Mouse (Mus musculus) lung, embryonic 14.5 days (tissue): ENCODE measurements around the gene Celf6. TPM values are rescaled to one million over a fixed set of nuclear protein-coding genes. Genes with fewer than 3 reads are reported as not detected.

ENCODE experiments used
- ATAC-seq: fragments of 200-750 bp; cut with Nextera tagmentation; 2 replicates; pipeline ENCODE4 v1.8.0; 2017; ENCODE audit warnings: mild to moderate bottlenecking, moderate TSS enrichment, moderate library complexity; ENCODE audit not compliant: insufficient read depth
- DNase-seq: peaks from one replicate; pipeline ENCODE4 v3.0.0-alpha.2; 2015
- H3K27ac ChIP-seq: fragments of 300-500 bp; sonication (generic); 2 replicates; pipeline ENCODE4 v1.5.1; 2014; ENCODE audit warnings: low read depth, mild to moderate bottlenecking, moderate library complexity
- H3K27me3 ChIP-seq: fragments of 300-500 bp; sonication (generic); 2 replicates; pipeline ENCODE4 v1.6.1; 2014; ENCODE audit warnings: low read length, control low read depth; ENCODE audit not compliant: insufficient read depth
- H3K36me3 ChIP-seq: fragments of 300-500 bp; sonication (generic); 2 replicates; pipeline ENCODE4 v1.6.1; 2014; ENCODE audit warnings: control low read depth; ENCODE audit not compliant: insufficient read depth
- H3K4me1 ChIP-seq: fragments of 300-500 bp; sonication (generic); 2 replicates; pipeline ENCODE4 v1.6.1; 2014; ENCODE audit warnings: antibody characterized with exemption, control low read depth; ENCODE audit not compliant: insufficient read depth
- H3K4me2 ChIP-seq: fragments of 300-500 bp; sonication (generic); 2 replicates; pipeline ENCODE4 v1.6.1; 2014; ENCODE audit warnings: mild to moderate bottlenecking
- H3K4me3 ChIP-seq: fragments of 300-500 bp; sonication (generic); 2 replicates; pipeline ENCODE4 v1.5.1; 2014; ENCODE audit warnings: low read depth, low read length
- H3K9ac ChIP-seq: fragments of 300-500 bp; sonication (generic); 2 replicates; pipeline ENCODE4 v1.6.1; 2014
- H3K9me3 ChIP-seq: fragments of 300-500 bp; sonication (generic); 2 replicates; pipeline ENCODE4 v1.6.1; 2016; ENCODE audit warnings: low read depth, low read length, control low read depth
- CTCF ChIP-seq: IDR thresholded peaks from 2 replicates; pipeline ENCODE4 v1.5.1; 2016; ENCODE audit warnings: antibody characterized with exemption, low read depth
- WGBS: fragments of 180-500 bp; shearing (Covaris S2); extraction: QIAGEN DNeasy Blood & Tissue Kit; methylation state at CpG from one replicate; pipeline ENCODE4 v1.1.7; 2014; 5-methylcytosine and 5-hydroxymethylcytosine counted together
- polyA plus RNA-seq: library from polyadenylated mRNA; unstranded; fragments of >200 nt; fragmentation: Nextera tagmentation; extraction: Ambion mirVana; gene quantifications from 2 replicates; pipeline ENCODE4 v1.2.1, GENCODE M21; 2014

Celf6 gene
- polyA plus RNA-seq, 1 experiment from 2014 or later = 0.45 TPM

DNA sequence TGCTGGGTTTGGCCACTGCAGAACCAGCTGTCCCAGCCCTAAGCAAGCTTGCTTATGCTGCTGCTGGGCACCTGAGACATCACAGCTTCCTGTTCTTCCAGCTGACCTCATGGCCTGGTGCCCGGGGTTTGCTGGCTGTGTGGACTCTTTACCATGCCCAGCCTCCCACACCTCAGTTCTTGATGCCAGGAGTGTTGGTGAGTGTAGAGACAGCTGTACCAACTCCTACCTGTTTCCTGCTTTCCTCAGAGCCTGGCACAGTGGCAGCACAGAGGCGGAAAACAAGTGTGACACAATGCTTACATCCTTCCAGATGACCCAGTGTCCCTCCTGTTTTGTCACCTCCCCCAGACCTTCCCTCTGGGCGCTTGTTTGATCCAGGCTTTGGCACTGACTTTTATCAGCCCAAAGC is 26.1 kb upstream of the Celf6 start:
- no peak overlapping the region for H3K4me2 ChIP-seq
- TF ChIP-seq CTCF = no peak
- WGBS = 55% methylated on average over 3 of the region's 3 CpGs
- H3K9me3 ChIP-seq = no peaks in the 10 kb centered on the region
- no peak overlapping the region for H3K4me3 ChIP-seq
- H3K36me3 ChIP-seq = peaks cover 4% of the 10 kb centered on the region; the same call in 1 of the 2 replicates
- no peaks in the 10 kb centered on the region for H3K4me1 ChIP-seq
- H3K27me3 ChIP-seq = no peaks in the 10 kb centered on the region
- DNase-seq = no peak
- no peak for ATAC-seq
- no peak overlapping the region for H3K27ac ChIP-seq
- H3K9ac ChIP-seq = no peak overlapping the region

GRCm38 (mm10) chr9:59552610-59553009 is 25.1 kb upstream of the Celf6 start:
- ATAC-seq = no peak
- no peak overlapping the region for H3K27ac ChIP-seq

DNA sequence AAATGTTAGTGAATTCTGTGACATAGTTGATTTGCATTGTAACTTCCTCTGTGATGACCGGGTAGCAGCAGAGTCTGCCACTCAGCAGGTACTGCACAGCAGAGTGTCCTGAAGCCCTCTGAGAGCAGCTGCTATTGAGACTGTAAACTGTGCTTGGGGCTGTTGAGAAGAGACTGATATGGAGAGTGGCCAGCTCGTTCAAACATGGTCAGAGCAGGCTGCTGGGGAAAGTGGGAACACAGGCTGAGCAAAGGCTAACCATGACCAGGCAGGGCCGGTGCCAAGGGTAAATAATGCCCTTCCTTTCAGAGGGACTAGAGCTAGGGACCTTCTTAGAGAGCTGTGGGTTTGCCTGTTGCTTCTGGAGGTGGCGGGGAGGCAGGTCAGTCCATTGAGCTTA is 24.0 kb upstream of the Celf6 start:
- no peak for DNase-seq
- no peaks in the 10 kb centered on the region for H3K27me3 ChIP-seq
- no peak for TF ChIP-seq CTCF

More at GRCm38 (mm10) chr9:59552610-59553009, 25.1 kb upstream of the Celf6 start:
- no peaks in the 10 kb centered on the region for H3K27me3 ChIP-seq
- H3K4me1 ChIP-seq = no peaks in the 10 kb centered on the region
- no peak overlapping the region for H3K4me2 ChIP-seq
- no peak for TF ChIP-seq CTCF
- DNase-seq = no peak
- no peaks in the 10 kb centered on the region for H3K9me3 ChIP-seq
- H3K36me3 ChIP-seq = peaks cover 11% of the 10 kb centered on the region
- H3K9ac ChIP-seq = no peak overlapping the region
- H3K4me3 ChIP-seq = no peak overlapping the region
- 84% methylated on average over 5 of the region's 5 CpGs for WGBS

GRCm38 (mm10) chr9:59565600-59565999 is 12.1 kb upstream of the Celf6 start:
- no peak for ATAC-seq

More for the DNA sequence above, 24.0 kb upstream of the Celf6 start:
- WGBS = 77% methylated on average over 4 of the region's 4 CpGs
- ATAC-seq = no peak
- Histone ChIP-seq H3K4me3 (no peak overlapping the region), H3K4me2 (no peak overlapping the region), H3K9me3 (no peaks in the 10 kb centered on the region), H3K4me1 (no peaks in the 10 kb centered on the region), H3K36me3 (peaks cover 17% of the 10 kb centered on the region), H3K9ac (no peak overlapping the region), H3K27ac (no peak overlapping the region)

GRCm38 (mm10) chr9:59567111-59567510 is 10.6 kb upstream of the Celf6 start:
- no peak overlapping the region for H3K27ac ChIP-seq
- peak; percentile 84; the same call in 1 of the 2 replicates for ATAC-seq
- peaks cover 31% of the 10 kb centered on the region for H3K36me3 ChIP-seq
- peak; percentile 85 for TF ChIP-seq CTCF
- H3K9ac ChIP-seq = no peak overlapping the region
- 31% methylated on average over 6 of the region's 6 CpGs for WGBS
- H3K9me3 ChIP-seq = no peaks in the 10 kb centered on the region
- H3K4me2 ChIP-seq = no peak overlapping the region
- H3K27me3 ChIP-seq = no peaks in the 10 kb centered on the region
- no peak overlapping the region for H3K4me3 ChIP-seq
- peak; percentile 83 for DNase-seq
- H3K4me1 ChIP-seq = no peaks in the 10 kb centered on the region

More at GRCm38 (mm10) chr9:59565600-59565999, 12.1 kb upstream of the Celf6 start:
- Histone ChIP-seq H3K27me3 (no peaks in the 10 kb centered on the region), H3K4me1 (no peaks in the 10 kb centered on the region), H3K4me3 (no peak overlapping the region), H3K9ac (no peak overlapping the region), H3K4me2 (no peak overlapping the region), H3K27ac (no peak overlapping the region), H3K9me3 (no peaks in the 10 kb centered on the region), H3K36me3 (peaks cover 41% of the 10 kb centered on the region)
- DNase-seq = peak; percentile 83
- whole genome bisulfite sequencing = 23% methylated on average over 4 of the region's 4 CpGs
- TF ChIP-seq CTCF = peak; percentile 87

- Histone ChIP-seq H3K4me2 (no peak overlapping the region), H3K4me1 (no peaks in the 10 kb centered on the region), H3K9ac (no peak overlapping the region), H3K4me3 (no peak overlapping the region), H3K9me3 (no peaks in the 10 kb centered on the region), H3K27ac (no peak overlapping the region), H3K36me3 (no peaks in the 10 kb centered on the region), H3K27me3 (no peaks in the 10 kb centered on the region)
- no peak for DNase-seq
- ATAC-seq = no peak
- WGBS = 67% methylated on average over 2 of the region's 2 CpGs
- TF ChIP-seq CTCF = no peak
Observed at GRCm38 (mm10) chr9:59571852-59572251, 5.9 kb upstream of the Celf6 start.

GRCm38 (mm10) chr9:59577401-59577800 is 316 bp upstream of the Celf6 start:
- H3K9me3 ChIP-seq = no peaks in the 10 kb centered on the region
- 16% methylated on average over 13 of the region's 13 CpGs for WGBS
- no peak overlapping the region for H3K9ac ChIP-seq
- peak overlapping the region; percentile 71 for H3K4me2 ChIP-seq
- H3K4me1 ChIP-seq = peaks cover 3% of the 10 kb centered on the region; the same call in 1 of the 2 replicates
- no peaks in the 10 kb centered on the region for H3K27me3 ChIP-seq
- H3K4me3 ChIP-seq = peak overlapping the region; percentile 34
- ATAC-seq (no peak), DNase-seq (no peak)
- H3K27ac ChIP-seq = no peak overlapping the region
- no peaks in the 10 kb centered on the region for H3K36me3 ChIP-seq
- TF ChIP-seq CTCF = no peak
